Mouse (Mus musculus) MEL (cell line): ENCODE data around the gene Slc13a3.

Source experiments
- BHLHE40 ChIP-seq: IDR thresholded peaks from 2 replicates; pipeline ENCODE4 v1.6.1; 2012; ENCODE audit warnings: low read depth, mild to moderate bottlenecking, inconsistent platforms, low read length, improper control_type of control experiment, borderline replicate concordance
- CTCF ChIP-seq, 3 experiments: IDR thresholded peaks in 2 of 3; conservative IDR thresholded peaks in 1 of 3; 2 replicates each; pipeline ENCODE4 v1.5.1; 2011 to 2012; ENCODE audit warnings: low read length in 3 of 3, low read depth in 2 of 3, mild to moderate bottlenecking in 2 of 3, improper control_type of control experiment in 1 of 3, inconsistent platforms in 1 of 3, mixed read lengths in 1 of 3, moderate library complexity in 1 of 3; ENCODE audit not compliant: control insufficient read depth in 1 of 3, insufficient read depth in 1 of 3, poor library complexity in 1 of 3, severe bottlenecking in 1 of 3
- GABPA ChIP-seq: IDR thresholded peaks from 2 replicates; pipeline ENCODE4 v1.6.1; 2012; ENCODE audit warnings: low read depth, mild to moderate bottlenecking, inconsistent platforms, low read length, improper control_type of control experiment, moderate library complexity
- GATA1 ChIP-seq: IDR thresholded peaks from 2 replicates; pipeline ENCODE4 v1.6.1; 2011; ENCODE audit warnings: low read depth, low read length, improper control_type of control experiment
- HCFC1 ChIP-seq: IDR thresholded peaks from 2 replicates; pipeline ENCODE4 v1.6.1; 2012; ENCODE audit warnings: low read depth, mild to moderate bottlenecking, inconsistent platforms, low read length, improper control_type of control experiment, moderate library complexity
- MAFK ChIP-seq: IDR thresholded peaks from 2 replicates; pipeline ENCODE4 v1.6.1; 2011; ENCODE audit warnings: low read depth, mild to moderate bottlenecking, low read length, improper control_type of control experiment, borderline replicate concordance
- NRF1 ChIP-seq: IDR thresholded peaks from 2 replicates; pipeline ENCODE4 v1.6.1; 2014; ENCODE audit warnings: low read depth, mild to moderate bottlenecking, inconsistent platforms, low read length, improper control_type of control experiment, moderate library complexity; ENCODE audit not compliant: poor library complexity, insufficient read depth, severe bottlenecking
- POLR2A ChIP-seq, 2 experiments: IDR thresholded peaks; 2 replicates each; pipeline ENCODE4 v1.6.1; 2011 to 2012; ENCODE audit warnings: low read length in 2 of 2, mild to moderate bottlenecking in 2 of 2, control low read depth in 1 of 2, improper control_type of control experiment in 1 of 2, low read depth in 1 of 2, moderate library complexity in 1 of 2; ENCODE audit not compliant: control insufficient read depth in 1 of 2, insufficient read depth in 1 of 2, poor library complexity in 1 of 2
- RAD21 ChIP-seq: IDR thresholded peaks from 2 replicates; pipeline ENCODE4 v1.6.1; 2011; ENCODE audit warnings: mild to moderate bottlenecking, low read depth, low read length, improper control_type of control experiment
- TCF12 ChIP-seq: IDR thresholded peaks from 2 replicates; pipeline ENCODE4 v1.6.1; 2014; ENCODE audit warnings: low read depth, mild to moderate bottlenecking, inconsistent platforms, low read length, improper control_type of control experiment, moderate library complexity

DNA sequence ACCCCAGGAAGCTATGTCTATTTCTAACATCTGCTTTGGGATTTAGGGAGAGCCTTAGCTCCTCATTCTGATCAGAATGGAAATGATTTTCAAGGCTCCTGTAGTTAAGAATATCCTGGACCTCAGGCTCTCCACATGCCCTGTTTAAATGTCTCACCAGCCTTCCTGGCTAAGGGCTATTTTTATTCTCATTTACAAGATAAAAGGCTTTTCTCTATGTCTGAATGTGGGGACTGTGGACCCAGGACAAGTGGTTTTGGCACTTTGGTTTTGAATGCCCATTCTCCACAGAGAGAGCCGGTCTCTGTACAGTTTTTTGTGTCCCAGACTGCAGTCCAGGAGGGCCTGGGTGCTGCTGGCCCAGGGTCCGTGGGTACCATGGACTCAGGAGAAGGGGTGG is 52.8 kb downstream of the Slc13a3 start:
- no peak for TF ChIP-seq POLR2A (IDR thresholded peaks at IDR 0.05; ENCODE audit: control insufficient read depth in 1 of 2, insufficient read depth in 1 of 2, low read depth in 1 of 2, low read length in 2 of 2, poor library complexity in 1 of 2)
- TF ChIP-seq HCFC1, result no peak
- no peak for TF ChIP-seq CTCF (IDR thresholded peaks at IDR 0.05 in 2 of 3, conservative IDR thresholded peaks at IDR 0.05 in 1 of 3; ENCODE audit: control insufficient read depth in 1 of 3, insufficient read depth in 1 of 3, low read depth in 2 of 3, low read length in 3 of 3, poor library complexity in 1 of 3, severe bottlenecking in 1 of 3)
- no peak for TF ChIP-seq RAD21
- TF ChIP-seq GATA1, result no peak
- no peak for TF ChIP-seq MAFK
- no peak for TF ChIP-seq GABPA
- TF ChIP-seq BHLHE40, result no peak
- no peak for TF ChIP-seq TCF12
- no peak for TF ChIP-seq NRF1
